Mouse (Mus musculus) MEL (cell line): ENCODE data around the gene Cdh22.

Experiments used
- CTCF ChIP-seq, 3 experiments: IDR thresholded peaks in 2 of 3; conservative IDR thresholded peaks in 1 of 3; 2 replicates each; pipeline ENCODE4 v1.5.1; 2011 to 2012; ENCODE audit warnings: low read length in 3 of 3, low read depth in 2 of 3, mild to moderate bottlenecking in 2 of 3, improper control_type of control experiment in 1 of 3, inconsistent platforms in 1 of 3, mixed read lengths in 1 of 3, moderate library complexity in 1 of 3; ENCODE audit not compliant: control insufficient read depth in 1 of 3, insufficient read depth in 1 of 3, poor library complexity in 1 of 3, severe bottlenecking in 1 of 3
- GATA1 ChIP-seq: IDR thresholded peaks from 2 replicates; pipeline ENCODE4 v1.6.1; 2011; ENCODE audit warnings: low read depth, low read length, improper control_type of control experiment
- SMC3 ChIP-seq: IDR thresholded peaks from 2 replicates; pipeline ENCODE4 v1.6.1; 2011; ENCODE audit warnings: low read depth, low read length, improper control_type of control experiment

DNA sequence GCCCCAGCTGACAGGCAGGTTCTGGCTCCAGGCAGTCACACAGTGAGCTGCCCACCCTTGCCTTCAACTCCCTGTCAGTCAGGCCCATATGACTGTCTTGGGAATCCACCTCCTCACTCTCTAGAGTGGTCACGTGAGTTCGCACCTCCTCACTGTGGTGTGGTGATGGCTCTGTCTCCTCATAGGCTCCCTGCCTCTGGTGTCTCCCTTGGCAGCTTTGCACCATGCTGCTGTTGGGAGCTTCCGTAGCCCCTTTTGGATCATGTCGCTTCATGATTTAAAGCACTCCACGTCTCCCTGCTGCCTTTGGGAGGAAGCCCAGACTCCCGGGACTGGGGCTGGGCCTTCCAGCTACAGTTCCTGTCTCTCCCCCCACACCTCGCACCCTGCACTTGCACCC lies 170.2 kb downstream of the Cdh22 start:
- no peak for TF ChIP-seq CTCF (IDR thresholded peaks at IDR 0.05 in 2 of 3, conservative IDR thresholded peaks at IDR 0.05 in 1 of 3; ENCODE audit: control insufficient read depth in 1 of 3, insufficient read depth in 1 of 3, low read depth in 2 of 3, low read length in 3 of 3, poor library complexity in 1 of 3, severe bottlenecking in 1 of 3)
- no peak for TF ChIP-seq GATA1
- TF ChIP-seq SMC3, result no peak
